ENCODE assay signal across 20 mouse cellular contexts in the genomic region with DNA sequence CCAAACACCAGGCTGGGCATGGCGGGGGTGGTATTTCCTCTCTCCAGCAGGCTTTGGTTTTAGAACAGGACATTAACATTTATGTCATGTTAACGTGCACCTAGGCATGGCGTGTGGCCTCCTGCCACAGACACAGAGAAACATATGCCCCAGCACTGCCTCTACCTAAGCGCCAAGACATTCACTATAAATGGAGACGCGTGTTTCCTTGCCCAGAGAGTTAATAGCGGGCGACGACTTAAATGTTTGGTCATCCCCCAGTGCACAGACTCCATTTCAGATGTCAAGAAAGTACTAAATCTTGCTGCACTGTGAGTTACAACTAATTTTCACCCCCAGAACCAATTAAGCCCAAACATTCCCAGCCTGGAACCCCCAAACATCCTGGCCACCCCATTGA.
DNase-seq lines count a peak whose midpoint lies in the region; ATAC-seq and TF ChIP-seq lines count a peak whose summit lies in the region.
"Had no signal": no experiment of that assay in that cellular context is flagged by ENCODE, and none has a peak within 500 bp of the region (broad histone marks: within the 10 kb centered on the region; RNA-seq: fewer than 3 reads in every experiment).

No protein-coding gene starts in this region.

- H3K9me3 ChIP-seq in kidney, embryonic 15.5 days (replicated peaks): no peaks in the 10 kb centered on the region
- no peaks in the 10 kb centered on the region for H3K9me3 ChIP-seq in kidney, postnatal 0 days (replicated peaks; ENCODE audit: low read length)
- H3K9me3 ChIP-seq: embryonic facial prominence, embryonic 13.5 days; embryonic facial prominence, embryonic 15.5 days; forebrain, embryonic 10.5 days; forebrain, embryonic 12.5 days had no signal

- no peak for DNase-seq in kidney, postnatal 10 days
- peak; percentile 28 for DNase-seq in kidney, postnatal 0 days (ENCODE audit: low spot score)
- no peak for DNase-seq in kidney, postnatal 36 days
- DNase-seq: adrenal gland, adult 2 months; adrenal gland, postnatal 10 days; adrenal gland, postnatal 25 days; cerebellum, adult 11 months; cerebellum, adult 18-20 months; cerebellum, adult 8-10 months; cerebellum, adult 9-11 months; cerebellum, postnatal 14 days; cerebellum, postnatal 36 days had no signal

- H3K4me2 ChIP-seq in kidney, embryonic 15.5 days: peak overlapping the region; percentile 9; the same call in 1 of the 2 replicates
- no peak overlapping the region for H3K4me2 ChIP-seq in kidney, postnatal 0 days (ENCODE audit: low read length)
- H3K4me2 ChIP-seq: embryonic facial prominence, embryonic 13.5 days; embryonic facial prominence, embryonic 15.5 days; forebrain, embryonic 12.5 days had no signal

- 25% methylated on average over 9 of the region's 9 CpGs for WGBS in kidney, embryonic 15.5 days
- 30% methylated on average over 9 of the region's 9 CpGs for WGBS in kidney, postnatal 0 days

- TF ChIP-seq CTCF in kidney, postnatal 0 days (IDR thresholded peaks at IDR 0.05; ENCODE audit: low read depth): no peak

- peaks cover 8% of the 10 kb centered on the region; the same call in 1 of the 2 replicates for H3K4me1 ChIP-seq in kidney, embryonic 15.5 days
- no peaks in the 10 kb centered on the region for H3K4me1 ChIP-seq in kidney, postnatal 0 days (replicated peaks; ENCODE audit: insufficient read depth, low read length)
- H3K4me1 ChIP-seq: embryonic facial prominence, embryonic 13.5 days; embryonic facial prominence, embryonic 15.5 days; forebrain, embryonic 10.5 days; forebrain, embryonic 12.5 days had no signal

- H3K27ac ChIP-seq in kidney, embryonic 15.5 days: no peak overlapping the region
- H3K27ac ChIP-seq in kidney, postnatal 0 days: no peak overlapping the region
- H3K27ac ChIP-seq: embryonic facial prominence, embryonic 13.5 days; embryonic facial prominence, embryonic 15.5 days; forebrain, embryonic 10.5 days; forebrain, embryonic 12.5 days had no signal

- H3K36me3 ChIP-seq in kidney, embryonic 15.5 days: no peaks in the 10 kb centered on the region
- no peaks in the 10 kb centered on the region for H3K36me3 ChIP-seq in kidney, postnatal 0 days (ENCODE audit: insufficient read depth, low read length)
- H3K36me3 ChIP-seq: embryonic facial prominence, embryonic 13.5 days; embryonic facial prominence, embryonic 15.5 days; forebrain, embryonic 10.5 days; forebrain, embryonic 12.5 days had no signal

- no peak overlapping the region for H3K9ac ChIP-seq in kidney, embryonic 15.5 days
- no peak overlapping the region for H3K9ac ChIP-seq in kidney, postnatal 0 days (ENCODE audit: low read depth, low read length)
- H3K9ac ChIP-seq: embryonic facial prominence, embryonic 13.5 days; embryonic facial prominence, embryonic 15.5 days; forebrain, embryonic 12.5 days had no signal

- H3K4me3 ChIP-seq in kidney, embryonic 15.5 days (replicated peaks): no peak overlapping the region
- H3K4me3 ChIP-seq in kidney, postnatal 0 days (replicated peaks; ENCODE audit: low read depth, low read length): no peak overlapping the region
- H3K4me3 ChIP-seq: embryonic facial prominence, embryonic 13.5 days; embryonic facial prominence, embryonic 15.5 days; erythroblast, embryonic 14.5 days; forebrain, embryonic 10.5 days; forebrain, embryonic 12.5 days had no signal

- H3K27me3 ChIP-seq in kidney, embryonic 15.5 days: no peaks in the 10 kb centered on the region
- H3K27me3 ChIP-seq in kidney, postnatal 0 days (ENCODE audit: insufficient read depth, low read length): no peaks in the 10 kb centered on the region
- H3K27me3 ChIP-seq: embryonic facial prominence, embryonic 13.5 days; embryonic facial prominence, embryonic 15.5 days; forebrain, embryonic 12.5 days had no signal

- peak; percentile 79 for ATAC-seq in kidney, embryonic 15.5 days (replicated peaks; ENCODE audit: low FRiP score)
- peak; percentile 49; the same call in 1 of the 2 replicates for ATAC-seq in kidney, postnatal 0 days (replicated peaks; ENCODE audit: low FRiP score, low read depth)
- ATAC-seq: forebrain, embryonic 14.5 days; forebrain, embryonic 16.5 days had no signal
